Mouse (Mus musculus) adrenal gland, postnatal 25 days (tissue): Measurements from ENCODE around the gene Plekha5. TPM values are rescaled to one million over a fixed set of nuclear protein-coding genes. Genes with fewer than 3 reads are reported as not detected.

Experiments
- DNase-seq: peaks from one replicate; pipeline ENCODE4 v3.0.0; 2021; ENCODE audit warnings: mixed read lengths
- total RNA-seq: library from RNA; stranded (reverse); gene quantifications from 2 replicates; pipeline ENCODE4 v1.2.3, GENCODE M21; 2021

Gene Plekha5
- total RNA-seq, 1 experiment from 2014 or later: 57.6 TPM

GRCm38 (mm10) chr6:140613822-140614221 lies 190.0 kb downstream of the Plekha5 start:
- no peak for DNase-seq

GRCm38 (mm10) chr6:140614711-140615110 lies 190.9 kb downstream of the Plekha5 start:
- DNase-seq: no peak

GRCm38 (mm10) chr6:140620531-140621349 lies 196.9 kb downstream of the Plekha5 start:
- no peak for DNase-seq

GRCm38 (mm10) chr6:140621622-140622021 lies 197.8 kb downstream of the Plekha5 start:
- no peak for DNase-seq

GRCm38 (mm10) chr6:140622391-140623225 lies 198.8 kb downstream of the Plekha5 start, which contains the start of gene Aebp2:
Gene Aebp2, plus strand, starts transcription at chr6:140622663.
- no peak for DNase-seq

GRCm38 (mm10) chr6:140623226-140624095 lies 199.6 kb downstream of the Plekha5 start:
- DNase-seq: peak; percentile 95

- peak; percentile 45 for DNase-seq
Measured at GRCm38 (mm10) chr6:140624096-140625051, 200.5 kb downstream of the Plekha5 start.

- no peak for DNase-seq
Measured at GRCm38 (mm10) chr6:140629176-140629859, 205.5 kb downstream of the Plekha5 start.

GRCm38 (mm10) chr6:140630306-140630705 lies 206.5 kb downstream of the Plekha5 start:
- DNase-seq: no peak

- no peak for DNase-seq
Measured at GRCm38 (mm10) chr6:140633616-140634015, 209.8 kb downstream of the Plekha5 start.

- DNase-seq: no peak
Measured at GRCm38 (mm10) chr6:140636290-140636689, 212.4 kb downstream of the Plekha5 start.

- DNase-seq: no peak
Measured at GRCm38 (mm10) chr6:140642010-140642409, 218.2 kb downstream of the Plekha5 start.

GRCm38 (mm10) chr6:140642655-140643054 lies 218.8 kb downstream of the Plekha5 start:
- DNase-seq: no peak

- no peak for DNase-seq
Measured at GRCm38 (mm10) chr6:140645931-140646330, 222.1 kb downstream of the Plekha5 start.

Other genes with a start within 250 kb of the Plekha5 start
- gene Aebp2, start 198.6 kb downstream of the Plekha5 start, total RNA-seq: 51.2 and 61.4 TPM in 2 replicates